Mouse (Mus musculus) liver, postnatal 0 days (tissue): Measurements from ENCODE around the gene She.

ENCODE experiments used
- CTCF ChIP-seq: sonication (generic); IDR thresholded peaks from 2 replicates; pipeline ENCODE4 v1.5.1; 2016; ENCODE audit warnings: antibody characterized with exemption, low read depth
- EP300 ChIP-seq: IDR thresholded peaks from 2 replicates; pipeline ENCODE4 v1.6.1; 2016; ENCODE audit warnings: antibody characterized with exemption, low read depth, mild to moderate bottlenecking

- TF ChIP-seq CTCF (0 out of 2 replicates have a peak, but pooled peaks have one; percentile 0), EP300 (peak; percentile 35; the same call in 1 of the 2 replicates)
These were observed 16.4 kb downstream of the She start for GRCm38 (mm10) chr3:89847596-89847995.
